Mouse (Mus musculus) heart, postnatal 0 days (tissue): ENCODE results near the gene Cacna2d2. TPM values are rescaled to one million over a fixed set of nuclear protein-coding genes. Genes with fewer than 3 reads are reported as not detected.
A peak's percentile ranks its signal among the peaks of the same experiment; 100 is the strongest.

Experiments used
- ATAC-seq: fragments of 200-750 bp; cut with Nextera tagmentation; 2 replicates; pipeline ENCODE4 v1.8.0; 2017; ENCODE audit warnings: low read depth, moderate number of reproducible peaks, moderate library complexity; ENCODE audit not compliant: insufficient read depth
- DNase-seq: peaks from one replicate; pipeline ENCODE4 v3.0.0-alpha.2; 2016; ENCODE audit warnings: low spot score
- H3K27ac ChIP-seq: fragments of 300-500 bp; sonication (generic); 2 replicates; pipeline ENCODE4 v1.5.1; 2014; ENCODE audit warnings: low read depth, mild to moderate bottlenecking
- H3K27me3 ChIP-seq: fragments of 300-500 bp; sonication (generic); 2 replicates; pipeline ENCODE4 v1.6.1; 2014; ENCODE audit warnings: low read length, mixed read lengths; ENCODE audit not compliant: control insufficient read depth, insufficient read depth
- H3K36me3 ChIP-seq: fragments of 300-500 bp; sonication (generic); replicated peaks from 2 replicates; pipeline ENCODE4 v1.6.1; 2014; ENCODE audit warnings: low read length, mixed read lengths; ENCODE audit not compliant: control insufficient read depth, insufficient read depth
- H3K4me1 ChIP-seq: fragments of 300-500 bp; sonication (generic); 2 replicates; pipeline ENCODE4 v1.6.1; 2014; ENCODE audit warnings: antibody characterized with exemption; ENCODE audit not compliant: control insufficient read depth, insufficient read depth
- H3K4me2 ChIP-seq: fragments of 300-500 bp; sonication (generic); 2 replicates; pipeline ENCODE4 v1.6.1; 2014; ENCODE audit warnings: low read depth, mild to moderate bottlenecking, low read length, moderate library complexity
- H3K4me3 ChIP-seq: fragments of 300-500 bp; sonication (generic); 2 replicates; pipeline ENCODE4 v1.5.1; 2014; ENCODE audit warnings: low read depth, low read length
- H3K9ac ChIP-seq: fragments of 300-500 bp; sonication (generic); replicated peaks from 2 replicates; pipeline ENCODE4 v1.6.1; 2014; ENCODE audit warnings: low read depth, low read length, mixed read lengths
- H3K9me3 ChIP-seq: fragments of 300-500 bp; sonication (generic); replicated peaks from 2 replicates; pipeline ENCODE4 v1.6.1; 2016; ENCODE audit warnings: low read length; ENCODE audit not compliant: control insufficient read depth
- CTCF ChIP-seq: IDR thresholded peaks from 2 replicates; pipeline ENCODE4 v1.5.1; 2016; ENCODE audit warnings: antibody characterized with exemption, control low read depth, low read depth
- EP300 ChIP-seq: IDR thresholded peaks from 2 replicates; pipeline ENCODE4 v1.6.1; 2016; ENCODE audit warnings: antibody characterized with exemption, low read depth
- WGBS: fragments of 180-500 bp; shearing (Covaris S2); extraction: QIAGEN DNeasy Blood & Tissue Kit; methylation state at CpG from one replicate; pipeline ENCODE4 v1.1.7; 2014; 5-methylcytosine and 5-hydroxymethylcytosine counted together
- polyA plus RNA-seq: library from polyadenylated mRNA; unstranded; fragments of >200 nt; fragmentation: Nextera tagmentation; extraction: Ambion mirVana; gene quantifications from 2 replicates; pipeline ENCODE4 v1.2.1, GENCODE M21; 2015
- total RNA-seq: library from RNA; depleted of rRNA; stranded (reverse); fragments of >200 nt; gene quantifications from 2 replicates; pipeline ENCODE4 v1.2.3, GENCODE M21; 2014; ENCODE audit warnings: low replicate concordance

Cacna2d2 gene
- total and polyA plus RNA-seq, 2 experiments from 2014 or later = 1.1 to 34.8 TPM

GRCm38 (mm10) chr9:107451400-107451799 lies 52.0 kb downstream of the Cacna2d2 start:
- Histone ChIP-seq H3K27ac (no peak overlapping the region), H3K27me3 (no peaks in the 10 kb centered on the region)

GRCm38 (mm10) chr9:107451891-107452521 lies 52.6 kb downstream of the Cacna2d2 start:
- 42% methylated on average over 11 of the region's 11 CpGs for WGBS
- no peak overlapping the region for H3K27ac ChIP-seq

More at GRCm38 (mm10) chr9:107451400-107451799, 52.0 kb downstream of the Cacna2d2 start:
- Histone ChIP-seq H3K4me3 (no peak overlapping the region), H3K36me3 (no peaks in the 10 kb centered on the region), H3K9ac (no peak overlapping the region), H3K9me3 (no peaks in the 10 kb centered on the region), H3K4me2 (no peak overlapping the region), H3K4me1 (no peaks in the 10 kb centered on the region)
- DNase-seq (no peak), ATAC-seq (no peak)
- 67% methylated on average over 8 of the region's 8 CpGs for whole genome bisulfite sequencing
- TF ChIP-seq EP300 (no peak), CTCF (no peak)

GRCm38 (mm10) chr9:107452552-107452951 lies 53.1 kb downstream of the Cacna2d2 start:
- H3K4me3 ChIP-seq = no peak overlapping the region
- H3K27ac ChIP-seq = no peak overlapping the region
- H3K4me2 ChIP-seq = no peak overlapping the region
- DNase-seq (no peak), ATAC-seq (no peak)
- H3K9ac ChIP-seq = no peak overlapping the region
- H3K36me3 ChIP-seq = no peaks in the 10 kb centered on the region
- 31% methylated on average over 4 of the region's 4 CpGs for WGBS
- no peaks in the 10 kb centered on the region; the same call in 1 of the 2 replicates for H3K27me3 ChIP-seq
- TF ChIP-seq CTCF (peak; percentile 50), EP300 (no peak)
- H3K4me1 ChIP-seq = no peaks in the 10 kb centered on the region
- H3K9me3 ChIP-seq = no peaks in the 10 kb centered on the region

More at GRCm38 (mm10) chr9:107451891-107452521, 52.6 kb downstream of the Cacna2d2 start:
- TF ChIP-seq CTCF (no peak), EP300 (no peak)
- H3K4me2 ChIP-seq = no peak overlapping the region
- DNase-seq = no peak
- no peak overlapping the region for H3K9ac ChIP-seq
- no peaks in the 10 kb centered on the region for H3K9me3 ChIP-seq
- no peaks in the 10 kb centered on the region for H3K36me3 ChIP-seq
- no peaks in the 10 kb centered on the region for H3K4me1 ChIP-seq
- no peak overlapping the region for H3K4me3 ChIP-seq
- no peak for ATAC-seq
- no peaks in the 10 kb centered on the region; the same call in 1 of the 2 replicates for H3K27me3 ChIP-seq

- no peak for ATAC-seq
- WGBS = 80% methylated on average over 8 of the region's 8 CpGs
- Histone ChIP-seq H3K9ac (no peak overlapping the region), H3K27ac (no peak overlapping the region), H3K4me2 (no peak overlapping the region), H3K27me3 (no peaks in the 10 kb centered on the region; the same call in 1 of the 2 replicates), H3K4me3 (no peak overlapping the region), H3K4me1 (no peaks in the 10 kb centered on the region), H3K36me3 (no peaks in the 10 kb centered on the region), H3K9me3 (no peaks in the 10 kb centered on the region)
- DNase-seq = no peak
- TF ChIP-seq EP300 (no peak), CTCF (no peak)
These were observed 53.7 kb downstream of the Cacna2d2 start for GRCm38 (mm10) chr9:107453151-107453550.

- H3K9ac ChIP-seq = no peak overlapping the region
These were observed 57.3 kb downstream of the Cacna2d2 start for GRCm38 (mm10) chr9:107456667-107457066.

GRCm38 (mm10) chr9:107462907-107463306 lies 63.5 kb downstream of the Cacna2d2 start:
- no peak overlapping the region for H3K4me3 ChIP-seq
- H3K9me3 ChIP-seq = no peaks in the 10 kb centered on the region
- no peak overlapping the region for H3K27ac ChIP-seq
- TF ChIP-seq EP300 (no peak), CTCF (no peak)
- no peak overlapping the region for H3K4me2 ChIP-seq
- WGBS = 20% methylated on average over 5 of the region's 5 CpGs
- ATAC-seq = no peak
- no peaks in the 10 kb centered on the region for H3K27me3 ChIP-seq
- H3K4me1 ChIP-seq = peaks cover 3% of the 10 kb centered on the region; the same call in 1 of the 2 replicates
- H3K9ac ChIP-seq = no peak overlapping the region
- H3K36me3 ChIP-seq = no peaks in the 10 kb centered on the region
- DNase-seq = no peak

More at GRCm38 (mm10) chr9:107456667-107457066, 57.3 kb downstream of the Cacna2d2 start:
- DNase-seq = no peak
- H3K4me1 ChIP-seq = no peaks in the 10 kb centered on the region
- no peak for TF ChIP-seq CTCF
- H3K9me3 ChIP-seq = no peaks in the 10 kb centered on the region
- no peak overlapping the region for H3K4me3 ChIP-seq
- ATAC-seq = no peak
- H3K27ac ChIP-seq = no peak overlapping the region
- H3K27me3 ChIP-seq = no peaks in the 10 kb centered on the region; the same call in 1 of the 2 replicates
- no peaks in the 10 kb centered on the region for H3K36me3 ChIP-seq
- H3K4me2 ChIP-seq = no peak overlapping the region
- 55% methylated on average over 15 of the region's 15 CpGs for WGBS
